Mouse (Mus musculus) urinary bladder, postnatal 10 days (tissue): ENCODE measurements around the gene Mta3.
"Not testable (repeated sequence)": the region's sequence is repeated elsewhere in the genome, so short reads cannot be mapped to it uniquely, and the experiment has no call there.

Experiments
- DNase-seq: peaks from one replicate; pipeline ENCODE4 v3.0.0; 2022; ENCODE audit warnings: low spot score

Gene Mta3

DNA sequence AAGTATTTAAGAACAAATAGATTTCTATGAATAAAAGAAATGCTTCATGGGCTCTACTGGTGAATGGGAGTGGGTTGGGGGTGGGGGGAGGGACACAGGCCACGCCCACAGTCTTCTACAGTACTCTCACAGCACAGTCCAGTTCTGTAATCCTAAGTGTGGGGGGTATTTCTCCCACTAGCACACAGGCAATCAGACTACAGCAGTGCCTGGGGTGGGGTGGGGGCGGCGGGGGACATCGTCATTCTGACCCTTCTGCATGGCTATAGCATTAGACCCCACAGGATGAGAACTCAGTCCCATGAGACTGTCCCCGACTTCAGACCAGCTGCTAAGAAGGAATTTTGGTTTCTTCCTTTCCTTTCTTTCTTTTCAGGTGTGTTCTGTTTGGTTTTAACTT, 143.8 kb downstream of the Mta3 start:
- no peak for DNase-seq

- peak; percentile 71 for DNase-seq
Observed at GRCm38 (mm10) chr17:83850458-83850857, 144.5 kb downstream of the Mta3 start.

- no peak for DNase-seq
Observed at GRCm38 (mm10) chr17:83850864-83851263, 144.9 kb downstream of the Mta3 start.

GRCm38 (mm10) chr17:83853831-83854230, 147.9 kb downstream of the Mta3 start:
- no peak for DNase-seq

GRCm38 (mm10) chr17:83854284-83854918, 148.4 kb downstream of the Mta3 start:
- no peak for DNase-seq

GRCm38 (mm10) chr17:83858413-83858812, 152.4 kb downstream of the Mta3 start:
- no peak for DNase-seq

DNA sequence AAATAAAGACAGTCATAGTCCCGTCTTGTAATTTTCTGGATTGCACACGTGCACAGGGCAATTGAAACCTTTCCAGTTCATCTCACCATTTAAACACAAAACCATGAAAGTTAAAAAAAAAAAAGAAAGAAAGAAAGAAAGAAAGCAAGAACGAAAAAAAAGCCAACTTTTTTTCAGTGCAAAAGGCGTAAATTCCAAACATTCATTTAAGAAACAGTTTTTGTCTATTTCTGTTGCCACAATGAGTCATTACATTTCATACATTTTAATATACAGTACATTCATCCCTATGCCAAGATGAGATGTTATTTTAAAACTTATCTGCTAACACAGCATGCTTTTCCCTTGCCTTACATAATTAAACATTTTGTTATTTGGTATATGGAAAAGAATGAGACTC, 153.7 kb downstream of the Mta3 start:
- DNase-seq, result no peak

- no peak for DNase-seq
Observed at GRCm38 (mm10) chr17:83860224-83860623, 154.3 kb downstream of the Mta3 start.

GRCm38 (mm10) chr17:83860968-83861367, 155.0 kb downstream of the Mta3 start:
- DNase-seq, result not testable (repeated sequence)

GRCm38 (mm10) chr17:83861444-83862133, 155.6 kb downstream of the Mta3 start:
- peak; percentile 89 for DNase-seq

DNA sequence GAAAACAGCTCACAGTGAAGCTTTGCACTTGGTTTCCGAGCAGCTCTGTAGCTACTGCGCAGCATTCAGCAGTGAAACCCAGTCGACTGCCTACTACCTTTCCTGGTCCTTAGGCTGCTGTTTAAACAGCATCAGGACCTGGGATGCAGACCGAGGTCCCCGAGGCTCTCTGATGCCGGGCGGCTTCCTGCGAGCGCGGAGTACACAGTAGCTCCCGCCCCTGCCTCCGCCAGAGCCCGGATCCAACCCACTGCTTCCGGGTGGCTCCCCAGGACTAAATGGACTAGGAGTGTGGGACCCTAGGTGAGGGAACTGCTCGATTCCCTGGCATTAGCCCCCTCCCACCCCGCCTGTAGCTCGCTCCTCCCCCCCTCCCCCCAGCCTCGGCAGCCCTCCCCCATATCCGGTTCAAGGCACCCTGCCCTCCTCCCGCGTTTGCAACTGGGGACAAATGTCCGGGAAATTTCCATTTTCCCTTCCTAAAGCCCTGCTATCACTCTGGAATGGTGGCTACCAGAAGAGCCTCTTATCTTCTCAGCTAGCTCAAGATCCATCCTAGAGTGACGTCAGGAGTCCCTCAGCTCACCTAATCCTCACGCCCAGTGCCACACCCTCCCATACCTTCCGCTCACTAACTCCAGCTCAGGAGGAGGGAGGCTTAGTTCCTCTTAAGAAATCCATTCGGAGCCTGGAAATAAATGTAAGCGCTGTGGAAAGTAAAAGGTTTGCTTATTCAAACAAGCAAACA, 156.3 kb downstream of the Mta3 start:
- DNase-seq, result no peak

DNA sequence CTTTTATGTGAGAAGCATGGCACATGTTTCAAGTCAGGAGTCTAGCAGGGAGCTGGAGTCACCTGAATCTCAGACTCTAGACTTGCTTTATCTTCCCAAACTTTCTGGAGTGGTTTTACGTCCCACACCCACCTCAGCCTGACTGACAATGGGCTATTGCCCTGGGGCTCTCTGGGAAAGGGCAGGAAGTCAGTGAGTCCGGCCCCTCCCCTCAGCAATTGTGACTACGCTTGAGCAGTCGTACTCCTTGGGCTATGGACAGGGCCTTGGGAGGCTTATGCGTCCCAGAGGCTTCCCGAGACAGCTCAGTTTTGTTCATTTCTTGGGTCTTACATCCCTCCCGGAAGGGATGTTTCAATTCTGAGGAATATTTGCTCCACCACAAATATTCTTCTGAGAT, 159.4 kb downstream of the Mta3 start:
- DNase-seq, result no peak

- DNase-seq, result no peak
Observed at GRCm38 (mm10) chr17:83866582-83866981, 160.6 kb downstream of the Mta3 start.

GRCm38 (mm10) chr17:83870385-83870784, 164.4 kb downstream of the Mta3 start:
- DNase-seq, result no peak
